Mouse (Mus musculus) olfactory bulb, adult 2 months (tissue): ENCODE data around the gene Ahdc1. TPM values are rescaled to one million over a fixed set of nuclear protein-coding genes. Genes with fewer than 3 reads are reported as not detected.

ENCODE experiments used
- H3K27ac ChIP-seq: fragments of 200-500 bp; 2 replicates; pipeline ENCODE4 v1.5.1; 2012; ENCODE audit warnings: low read depth, low read length; ENCODE audit not compliant: insufficient read depth
- H3K4me1 ChIP-seq: fragments of 200-500 bp; 2 replicates; pipeline ENCODE4 v1.6.1; 2012; ENCODE audit warnings: low read length; ENCODE audit not compliant: control insufficient read depth, insufficient read depth
- H3K4me3 ChIP-seq: fragments of 200-500 bp; 2 replicates; pipeline ENCODE4 v1.5.1; 2012; ENCODE audit warnings: mild to moderate bottlenecking, low read depth, low read length, moderate library complexity; ENCODE audit not compliant: insufficient read depth
- CTCF ChIP-seq: fragments of 200-500 bp; IDR thresholded peaks from 2 replicates; pipeline ENCODE4 v1.5.1; 2012; ENCODE audit warnings: low read depth, mild to moderate bottlenecking, low read length, moderate library complexity; ENCODE audit not compliant: insufficient read depth
- POLR2A ChIP-seq: fragments of 200-500 bp; IDR thresholded peaks from 2 replicates; pipeline ENCODE4 v1.6.1; 2012; ENCODE audit warnings: mild to moderate bottlenecking, low read depth, low read length, moderate library complexity; ENCODE audit not compliant: insufficient read depth
- WGBS: fragments of 180-500 bp; shearing (Covaris S2); methylation state at CpG from one replicate; pipeline ENCODE4 v1.1.7; 2018; 5-methylcytosine and 5-hydroxymethylcytosine counted together
- polyA plus RNA-seq: library from polyadenylated mRNA; stranded (reverse); fragments of >200 nt; gene quantifications from 2 replicates; pipeline ENCODE4 v1.2.4, GENCODE M21; 2012; ENCODE audit warnings: low replicate concordance; ENCODE audit not compliant: missing spikeins, insufficient read depth, insufficient read length

Ahdc1 gene
- polyA plus RNA-seq, 1 experiment, result not detected

DNA sequence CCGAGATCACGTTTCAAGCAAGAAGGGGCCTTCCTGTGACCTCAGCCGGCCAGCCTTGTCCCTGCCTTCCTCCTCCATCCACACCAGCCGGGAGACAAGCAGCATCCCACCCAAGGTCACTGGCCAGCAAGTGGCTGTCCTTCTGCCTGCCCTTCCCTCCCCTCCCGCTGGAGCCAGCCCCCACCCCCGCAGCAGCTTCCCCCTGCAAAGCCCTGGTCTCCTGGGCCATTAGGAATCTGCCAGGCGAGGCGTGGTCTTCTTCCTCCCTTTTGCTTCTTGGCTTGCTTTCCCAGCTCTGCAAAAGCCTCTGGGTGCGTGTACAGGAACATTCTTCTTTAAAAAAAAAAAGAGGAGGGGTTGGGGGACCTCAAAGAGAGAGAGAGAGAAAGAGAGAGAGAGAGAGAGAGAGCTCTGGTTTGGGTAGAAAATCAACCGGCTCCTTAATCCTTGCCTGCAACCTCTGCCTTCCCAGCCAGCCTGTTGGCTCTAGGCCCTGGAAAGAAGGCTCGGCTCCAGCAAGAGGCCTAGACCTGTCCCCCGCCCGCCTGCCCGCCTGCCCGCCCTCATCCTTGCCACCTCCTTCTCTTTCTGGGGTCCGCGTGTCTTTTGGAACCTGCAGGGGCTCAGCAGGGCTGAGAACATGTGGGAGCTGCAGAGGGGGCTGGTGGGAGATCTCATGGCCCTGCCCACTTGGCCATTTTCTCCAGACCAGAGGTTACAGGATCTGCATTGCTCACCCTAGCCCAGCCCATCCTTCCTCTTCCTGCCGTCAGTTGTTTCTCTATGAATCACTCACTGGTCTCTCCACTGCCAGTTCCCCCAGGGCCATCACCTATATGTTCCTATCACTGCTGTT, 106.7 kb downstream of the Ahdc1 start:
- 19% methylated on average over 18 of the region's 18 CpGs for WGBS
- peaks cover 20% of the 10 kb centered on the region for H3K4me1 ChIP-seq
- TF ChIP-seq CTCF (no peak), POLR2A (no peak)
- no peak overlapping the region for H3K4me3 ChIP-seq
- H3K27ac ChIP-seq, result peak overlapping the region; percentile 90

DNA sequence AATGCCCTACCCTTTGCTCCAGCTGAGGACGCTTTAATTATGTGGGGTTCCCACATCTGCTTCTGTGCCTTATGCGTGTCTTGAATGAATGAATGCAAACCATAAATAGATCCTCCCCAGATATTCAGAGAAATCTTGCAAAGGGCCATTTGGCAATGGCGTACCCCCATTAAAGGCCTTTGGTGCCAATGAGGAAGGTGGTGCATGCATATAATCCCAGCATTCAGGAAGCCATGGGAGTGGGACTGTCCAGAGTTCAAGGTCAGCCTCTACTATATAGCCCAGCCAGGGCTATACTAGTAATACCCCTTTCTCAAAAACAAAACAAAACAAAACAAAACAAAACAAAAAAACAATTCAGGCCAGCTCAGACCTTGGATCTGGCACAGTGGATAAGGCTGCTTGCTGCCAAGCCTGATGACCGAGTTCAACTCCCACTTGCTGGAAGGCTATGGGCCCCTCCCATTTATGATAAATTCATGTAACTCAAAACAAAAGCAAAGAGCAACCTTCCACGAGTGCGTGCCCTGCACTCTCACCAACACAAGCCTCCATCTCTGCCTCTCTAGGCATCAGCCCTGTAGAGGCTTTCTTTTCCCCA, 107.8 kb downstream of the Ahdc1 start:
- Histone ChIP-seq H3K27ac (no peak overlapping the region), H3K4me1 (peaks cover 20% of the 10 kb centered on the region), H3K4me3 (no peak overlapping the region)
- no peak for TF ChIP-seq CTCF
- WGBS, result 78% methylated on average over 6 of the region's 6 CpGs

DNA sequence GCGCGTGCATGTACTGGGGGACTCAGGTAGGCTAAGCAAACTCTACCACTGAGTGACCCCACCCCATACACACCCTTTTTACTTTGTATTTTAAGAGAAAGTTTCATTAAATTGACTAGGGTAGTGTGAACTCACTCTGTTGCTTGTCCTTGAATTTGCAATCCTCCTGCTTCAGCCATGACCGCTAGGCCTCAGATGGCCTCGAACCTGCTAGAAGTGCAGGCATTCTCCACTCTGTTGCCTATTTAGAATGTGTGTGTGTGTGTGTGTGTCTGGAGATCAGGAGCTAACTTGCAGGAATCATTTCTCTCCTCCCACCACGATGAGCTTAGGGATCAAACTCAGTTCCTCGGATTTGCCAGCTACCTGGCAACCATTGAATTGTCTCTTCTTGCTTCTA, 108.5 kb downstream of the Ahdc1 start:
- Histone ChIP-seq H3K27ac (no peak overlapping the region), H3K4me1 (peaks cover 20% of the 10 kb centered on the region), H3K4me3 (no peak overlapping the region)
- TF ChIP-seq POLR2A, result no peak
- no peak for TF ChIP-seq CTCF
- WGBS, result 86% methylated on average over 6 of the region's 6 CpGs

DNA sequence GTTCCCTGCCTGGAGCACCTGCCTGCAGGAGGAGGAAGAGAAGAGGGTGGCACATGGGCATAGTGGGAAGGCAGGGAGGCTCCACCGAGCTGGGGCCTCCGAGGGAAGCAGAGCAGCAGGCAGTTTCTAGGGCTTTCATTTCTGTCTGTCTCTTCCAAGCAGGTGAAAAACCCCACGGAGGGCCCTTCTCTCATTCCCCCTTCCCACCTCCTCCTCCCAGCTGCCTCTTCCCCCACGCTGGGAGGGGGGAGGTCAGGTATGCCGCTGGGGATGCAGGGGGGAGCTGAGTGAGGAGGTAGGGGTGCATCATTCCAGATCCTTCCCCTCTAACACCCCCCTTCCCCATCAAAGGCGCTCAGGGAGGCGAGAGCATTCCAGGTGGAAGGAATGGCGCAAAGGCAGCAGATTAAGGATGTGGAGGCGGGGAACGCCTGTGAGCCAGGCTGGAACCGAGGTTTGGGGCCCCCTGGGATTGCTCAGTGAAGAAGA, 109.8 kb downstream of the Ahdc1 start:
- no peak overlapping the region for H3K27ac ChIP-seq
- 11% methylated on average over 11 of the region's 11 CpGs for WGBS
- peaks cover 20% of the 10 kb centered on the region for H3K4me1 ChIP-seq
- TF ChIP-seq CTCF (no peak), POLR2A (no peak)
- no peak overlapping the region for H3K4me3 ChIP-seq

DNA sequence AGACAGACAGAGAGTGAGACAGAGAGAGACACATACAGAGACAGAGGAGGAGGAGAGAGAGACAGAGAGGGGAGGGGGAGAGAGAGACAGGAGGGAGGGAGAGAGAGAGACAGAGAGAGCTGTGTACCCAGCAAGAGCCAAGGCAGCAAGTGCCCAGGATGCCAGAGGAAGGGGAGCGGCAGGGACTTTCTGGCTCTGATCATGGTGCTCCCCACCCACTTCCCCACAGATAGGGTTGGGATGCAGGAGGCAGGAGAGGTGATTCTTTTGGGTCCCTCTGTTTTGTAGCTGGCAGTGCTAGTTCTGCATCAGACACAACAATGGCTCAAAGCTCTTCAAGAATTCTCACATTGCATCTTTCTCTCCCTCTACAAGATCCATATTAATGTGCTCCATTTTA, 110.4 kb downstream of the Ahdc1 start:
- H3K27ac ChIP-seq, result no peak overlapping the region
- TF ChIP-seq POLR2A, result no peak
- TF ChIP-seq CTCF, result no peak
- peaks cover 20% of the 10 kb centered on the region for H3K4me1 ChIP-seq
- H3K4me3 ChIP-seq, result no peak overlapping the region
- 80% methylated on average over 1 of the region's 1 CpGs for WGBS

- Histone ChIP-seq H3K4me1 (peaks cover 19% of the 10 kb centered on the region), H3K27ac (no peak overlapping the region), H3K4me3 (no peak overlapping the region)
- no peak for TF ChIP-seq CTCF
- no peak for TF ChIP-seq POLR2A
- WGBS, result 70% methylated on average over 5 of the region's 5 CpGs
Observed at GRCm38 (mm10) chr4:133121974-133122637, 111.0 kb downstream of the Ahdc1 start.

- peaks cover 10% of the 10 kb centered on the region; the same call in 1 of the 2 replicates for H3K4me1 ChIP-seq
- WGBS, result 84% methylated on average over 3 of the region's 3 CpGs
- no peak overlapping the region for H3K4me3 ChIP-seq
- TF ChIP-seq POLR2A (no peak), CTCF (no peak)
- H3K27ac ChIP-seq, result no peak overlapping the region
Observed at GRCm38 (mm10) chr4:133127079-133127478, 116.0 kb downstream of the Ahdc1 start.

Other genes starting within 250 kb of the Ahdc1 start
- not detected in 2 replicates for gene Rpa2, start 242.9 kb upstream of the Ahdc1 start, polyA plus RNA-seq
- not detected in 2 replicates for gene Themis2, start 214.9 kb upstream of the Ahdc1 start, polyA plus RNA-seq
- not detected in 2 replicates for gene Ppp1r8, start 168.1 kb upstream of the Ahdc1 start, polyA plus RNA-seq
- gene Stx12, start 126.8 kb upstream of the Ahdc1 start, polyA plus RNA-seq, result not detected in 2 replicates
- gene Fam76a, start 88.7 kb upstream of the Ahdc1 start, polyA plus RNA-seq, result not detected in 2 replicates
- gene Fgr, start 37.2 kb upstream of the Ahdc1 start, polyA plus RNA-seq, result not detected in 2 replicates
- not detected in 2 replicates for gene Wasf2, start 119.2 kb downstream of the Ahdc1 start, polyA plus RNA-seq
- gene Cd164l2, start 200.9 kb downstream of the Ahdc1 start, polyA plus RNA-seq, result not detected in 2 replicates
- gene Gpr3, start 201.3 kb downstream of the Ahdc1 start, polyA plus RNA-seq, result not detected in 2 replicates
- not detected in 2 replicates for gene Map3k6, start 229.6 kb downstream of the Ahdc1 start, polyA plus RNA-seq